Mouse (Mus musculus): ENCODE measurements at regions not wholly inside any gene's neighbourhood (a gene's known extent, or its start where the extent isn't known, plus 50 kb on each side); places are given as distances from the start of the nearest gene placed in this dataset.

GRCm38 (mm10) chr1:107946204-107946939 lies 356.6 kb downstream of the Serpinb8 start:
- Histone ChIP-seq H3K4me3 (ENCODE audit: low read depth, low read length) (no peak overlapping the region), H3K9me3 (replicated peaks; ENCODE audit: control insufficient read depth, low read length, poor library complexity, severe bottlenecking) (no peaks in the 10 kb centered on the region), H3K27ac (ENCODE audit: low read length) (no peak overlapping the region), H3K36me3 (ENCODE audit: control insufficient read depth, insufficient read depth, low read length) (no peaks in the 10 kb centered on the region), H3K27me3 (ENCODE audit: control insufficient read depth, insufficient read depth, low read depth, low read length) (no peaks in the 10 kb centered on the region), H3K4me1 (ENCODE audit: control insufficient read depth, insufficient read depth, low read length) (no peaks in the 10 kb centered on the region), H3K4me2 (ENCODE audit: low read length) (no peak overlapping the region), H3K9ac (ENCODE audit: low read depth, low read length) (no peak overlapping the region)
- WGBS = 63% methylated on average over 1 of the region's 1 CpGs
- ATAC-seq = no peak

DNA sequence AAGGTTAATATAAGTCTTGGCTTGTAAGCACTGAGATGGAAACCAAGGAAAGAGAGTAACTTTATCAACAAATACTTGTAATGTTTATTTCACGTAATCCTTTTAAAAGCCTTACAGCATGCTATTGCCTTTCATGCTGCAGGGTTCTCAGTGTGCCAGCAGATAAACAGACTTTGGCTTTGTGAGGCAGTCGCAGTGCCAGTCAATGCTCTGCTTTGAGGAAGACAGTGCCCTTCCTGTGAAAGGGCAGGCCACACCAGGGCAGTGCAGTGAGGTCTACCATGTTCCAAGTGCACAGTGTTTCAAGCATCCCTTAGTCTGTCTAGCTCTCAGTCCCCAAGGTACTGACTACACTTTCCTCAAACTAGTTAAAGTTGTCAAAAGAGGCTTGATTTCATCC lies 360.6 kb downstream of the Serpinb8 start:
- Histone ChIP-seq H3K27ac (ENCODE audit: low read length) (no peak overlapping the region), H3K9me3 (replicated peaks; ENCODE audit: control insufficient read depth, low read length, poor library complexity, severe bottlenecking) (no peaks in the 10 kb centered on the region), H3K27me3 (ENCODE audit: control insufficient read depth, insufficient read depth, low read depth, low read length) (no peaks in the 10 kb centered on the region), H3K36me3 (ENCODE audit: control insufficient read depth, insufficient read depth, low read length) (no peaks in the 10 kb centered on the region), H3K9ac (ENCODE audit: low read depth, low read length) (no peak overlapping the region), H3K4me1 (ENCODE audit: control insufficient read depth, insufficient read depth, low read length) (no peaks in the 10 kb centered on the region), H3K4me2 (ENCODE audit: low read length) (no peak overlapping the region), H3K4me3 (ENCODE audit: low read depth, low read length) (no peak overlapping the region)
- WGBS = 53% methylated on average over 2 of the region's 2 CpGs
- no peak for ATAC-seq

DNA sequence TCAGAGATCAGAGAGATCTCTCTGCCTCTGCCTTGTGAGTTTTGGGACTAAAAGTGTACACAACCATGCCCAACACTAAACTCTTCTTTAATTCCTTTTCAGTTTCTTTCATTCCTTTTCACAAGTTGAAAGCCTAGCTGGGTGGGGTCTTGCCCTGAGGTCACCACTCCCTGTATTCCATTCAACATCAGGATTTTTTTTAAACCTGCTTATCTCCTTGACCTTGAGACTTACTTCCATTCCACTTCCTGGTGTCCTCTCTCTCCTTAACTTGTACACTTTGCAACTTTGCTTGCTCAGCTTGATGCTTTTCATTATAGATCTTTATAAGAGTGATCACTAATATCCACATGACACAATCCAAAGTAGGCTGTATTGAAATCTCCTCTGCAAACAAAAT lies 371.2 kb downstream of the Serpinb8 start:
- Histone ChIP-seq H3K9ac (ENCODE audit: low read depth, low read length) (no peak overlapping the region), H3K27me3 (ENCODE audit: control insufficient read depth, insufficient read depth, low read depth, low read length) (no peaks in the 10 kb centered on the region), H3K4me2 (ENCODE audit: low read length) (no peak overlapping the region), H3K4me3 (ENCODE audit: low read depth, low read length) (no peak overlapping the region), H3K9me3 (replicated peaks; ENCODE audit: control insufficient read depth, low read length, poor library complexity, severe bottlenecking) (no peaks in the 10 kb centered on the region), H3K27ac (ENCODE audit: low read length) (no peak overlapping the region), H3K4me1 (ENCODE audit: control insufficient read depth, insufficient read depth, low read length) (no peaks in the 10 kb centered on the region), H3K36me3 (ENCODE audit: control insufficient read depth, insufficient read depth, low read length) (no peaks in the 10 kb centered on the region)
- ATAC-seq = no peak

DNA sequence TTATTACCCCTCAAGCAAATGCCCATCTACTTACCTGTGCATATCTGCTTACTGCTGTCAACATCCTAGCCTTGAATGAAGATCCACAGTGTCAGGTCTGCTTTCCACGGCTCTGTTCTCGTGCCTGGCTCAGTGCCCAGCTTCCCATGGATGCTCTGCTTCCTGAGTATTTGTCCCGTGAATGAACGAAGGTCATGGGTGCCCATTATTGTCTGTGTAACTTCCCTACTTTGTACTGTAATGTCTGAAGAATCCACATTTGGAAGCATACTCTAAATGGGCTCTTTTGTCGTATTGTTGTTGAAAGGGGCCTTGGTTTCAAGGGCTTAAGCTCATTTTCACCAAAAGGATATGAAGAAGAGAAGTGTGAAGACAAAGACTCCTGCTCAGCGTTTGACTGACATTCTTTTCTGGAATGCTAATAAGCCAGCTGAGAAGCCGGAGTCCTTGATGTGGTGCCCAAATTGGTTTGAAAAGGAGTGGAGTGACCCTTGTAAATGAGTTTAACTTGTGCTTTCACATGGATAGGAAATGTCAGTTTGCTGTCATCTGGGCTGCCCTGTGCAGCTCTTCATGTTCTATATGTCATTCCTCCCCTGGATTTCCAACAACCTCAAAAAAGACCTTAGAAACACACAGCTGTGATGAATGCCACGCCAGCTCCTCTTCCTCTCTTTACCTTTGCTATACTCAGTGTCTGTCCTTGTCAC lies 386.0 kb downstream of the Serpinb8 start:
- no peaks in the 10 kb centered on the region for H3K27me3 ChIP-seq (ENCODE audit: control insufficient read depth, insufficient read depth, low read depth, low read length)
- H3K4me3 ChIP-seq (ENCODE audit: low read depth, low read length) = no peak overlapping the region
- H3K4me2 ChIP-seq (ENCODE audit: low read length) = no peak overlapping the region
- peak; percentile 29; the same call in 1 of the 2 replicates for ATAC-seq
- H3K27ac ChIP-seq (ENCODE audit: low read length) = no peak overlapping the region
- H3K4me1 ChIP-seq (ENCODE audit: control insufficient read depth, insufficient read depth, low read length) = no peaks in the 10 kb centered on the region
- whole genome bisulfite sequencing = 10% methylated on average over 8 of the region's 8 CpGs
- no peak overlapping the region for H3K9ac ChIP-seq (ENCODE audit: low read depth, low read length)
- no peaks in the 10 kb centered on the region for H3K9me3 ChIP-seq (replicated peaks; ENCODE audit: control insufficient read depth, low read length, poor library complexity, severe bottlenecking)
- no peaks in the 10 kb centered on the region for H3K36me3 ChIP-seq (ENCODE audit: control insufficient read depth, insufficient read depth, low read length)

DNA sequence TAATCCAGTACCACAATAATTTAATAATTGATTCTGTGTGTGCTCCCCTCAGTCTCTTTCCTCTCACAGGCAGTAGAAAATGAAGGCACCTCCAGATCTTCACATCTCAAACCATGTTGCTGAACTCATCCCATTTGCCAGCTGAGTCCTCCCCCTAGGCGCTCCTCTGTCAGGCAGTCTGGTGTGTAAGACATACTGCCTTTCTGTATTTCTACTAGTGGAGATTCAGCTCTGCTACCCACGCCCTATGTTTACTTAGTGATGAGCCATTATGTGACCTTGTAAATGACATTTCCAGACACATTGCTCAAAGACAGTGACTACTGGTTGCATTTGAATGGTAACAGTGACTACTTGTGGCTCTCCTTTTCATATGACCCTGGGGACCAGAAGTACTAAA lies 387.9 kb downstream of the Serpinb8 start:
- 37% methylated on average over 2 of the region's 2 CpGs for WGBS

DNA sequence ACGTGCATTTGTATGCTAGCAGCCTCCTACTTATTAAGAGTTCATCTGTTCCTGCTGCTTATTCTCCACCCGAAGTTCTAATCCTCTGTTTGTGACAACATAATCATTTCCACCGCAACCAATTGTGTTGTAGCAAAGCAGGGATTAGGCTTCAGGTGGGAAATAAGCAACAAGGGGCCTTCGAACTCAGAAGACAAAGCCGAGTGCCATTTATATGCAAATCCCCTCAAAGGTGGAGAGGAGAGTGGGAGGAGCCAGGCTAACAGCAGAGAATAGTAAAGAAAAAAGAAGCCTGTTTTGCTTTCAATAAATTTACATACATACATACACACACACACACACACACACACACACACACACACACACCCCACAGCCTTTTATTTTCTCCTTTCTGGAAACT lies 388.6 kb downstream of the Serpinb8 start:
- Histone ChIP-seq H3K4me1 (ENCODE audit: control insufficient read depth, insufficient read depth, low read length) (no peaks in the 10 kb centered on the region), H3K27me3 (ENCODE audit: control insufficient read depth, insufficient read depth, low read depth, low read length) (no peaks in the 10 kb centered on the region), H3K36me3 (ENCODE audit: control insufficient read depth, insufficient read depth, low read length) (no peaks in the 10 kb centered on the region), H3K27ac (ENCODE audit: low read length) (no peak overlapping the region), H3K9ac (ENCODE audit: low read depth, low read length) (no peak overlapping the region), H3K9me3 (replicated peaks; ENCODE audit: control insufficient read depth, low read length, poor library complexity, severe bottlenecking) (no peaks in the 10 kb centered on the region), H3K4me2 (ENCODE audit: low read length) (no peak overlapping the region), H3K4me3 (ENCODE audit: low read depth, low read length) (no peak overlapping the region)
- peak; percentile 61; the same call in 1 of the 2 replicates for ATAC-seq
- WGBS = 8% methylated on average over 5 of the region's 5 CpGs

More for the DNA sequence above, 387.9 kb downstream of the Serpinb8 start:
- no peak for ATAC-seq
- Histone ChIP-seq H3K9me3 (replicated peaks; ENCODE audit: control insufficient read depth, low read length, poor library complexity, severe bottlenecking) (no peaks in the 10 kb centered on the region), H3K9ac (ENCODE audit: low read depth, low read length) (no peak overlapping the region), H3K36me3 (ENCODE audit: control insufficient read depth, insufficient read depth, low read length) (no peaks in the 10 kb centered on the region), H3K27ac (ENCODE audit: low read length) (no peak overlapping the region), H3K27me3 (ENCODE audit: control insufficient read depth, insufficient read depth, low read depth, low read length) (no peaks in the 10 kb centered on the region), H3K4me3 (ENCODE audit: low read depth, low read length) (no peak overlapping the region), H3K4me1 (ENCODE audit: control insufficient read depth, insufficient read depth, low read length) (no peaks in the 10 kb centered on the region), H3K4me2 (ENCODE audit: low read length) (no peak overlapping the region)

DNA sequence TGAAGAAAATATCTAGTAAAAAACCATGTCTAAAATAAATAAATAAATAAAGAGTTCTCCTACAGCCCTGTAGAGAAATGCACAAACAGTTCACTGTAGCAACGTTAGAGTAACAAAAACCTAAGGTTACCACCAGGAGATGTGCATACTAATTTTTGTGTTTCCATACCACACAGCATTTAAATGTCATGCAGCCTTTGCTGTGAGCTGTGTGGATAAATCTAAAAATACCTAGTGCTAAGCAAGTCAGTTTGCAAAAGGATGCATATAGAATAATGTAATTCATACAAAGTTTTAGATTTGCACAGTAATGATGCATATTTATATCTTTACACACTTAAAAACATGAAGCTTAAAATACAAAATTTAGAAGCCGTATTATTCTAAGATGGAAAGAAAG lies 395.8 kb downstream of the Serpinb8 start:
- H3K4me1 ChIP-seq (ENCODE audit: control insufficient read depth, insufficient read depth, low read length) = no peaks in the 10 kb centered on the region
- H3K4me2 ChIP-seq (ENCODE audit: low read length) = no peak overlapping the region
- no peaks in the 10 kb centered on the region for H3K27me3 ChIP-seq (ENCODE audit: control insufficient read depth, insufficient read depth, low read depth, low read length)
- WGBS = 79% methylated on average over 2 of the region's 2 CpGs
- no peak for ATAC-seq
- H3K27ac ChIP-seq (ENCODE audit: low read length) = no peak overlapping the region
- H3K4me3 ChIP-seq (ENCODE audit: low read depth, low read length) = no peak overlapping the region
- no peaks in the 10 kb centered on the region for H3K36me3 ChIP-seq (ENCODE audit: control insufficient read depth, insufficient read depth, low read length)
- H3K9ac ChIP-seq (ENCODE audit: low read depth, low read length) = no peak overlapping the region
- no peaks in the 10 kb centered on the region for H3K9me3 ChIP-seq (replicated peaks; ENCODE audit: control insufficient read depth, low read length, poor library complexity, severe bottlenecking)

GRCm38 (mm10) chr1:107988076-107988475 lies 398.3 kb downstream of the Serpinb8 start:
- Histone ChIP-seq H3K9me3 (replicated peaks; ENCODE audit: control insufficient read depth, low read length, poor library complexity, severe bottlenecking) (no peaks in the 10 kb centered on the region), H3K4me1 (ENCODE audit: control insufficient read depth, insufficient read depth, low read length) (no peaks in the 10 kb centered on the region), H3K27ac (ENCODE audit: low read length) (no peak overlapping the region), H3K36me3 (ENCODE audit: control insufficient read depth, insufficient read depth, low read length) (no peaks in the 10 kb centered on the region), H3K9ac (ENCODE audit: low read depth, low read length) (no peak overlapping the region), H3K27me3 (ENCODE audit: control insufficient read depth, insufficient read depth, low read depth, low read length) (no peaks in the 10 kb centered on the region), H3K4me2 (ENCODE audit: low read length) (no peak overlapping the region), H3K4me3 (ENCODE audit: low read depth, low read length) (no peak overlapping the region)
- no peak for ATAC-seq
- 62% methylated on average over 4 of the region's 4 CpGs for WGBS

- Histone ChIP-seq H3K27me3 (ENCODE audit: control insufficient read depth, insufficient read depth, low read depth, low read length) (no peaks in the 10 kb centered on the region), H3K27ac (ENCODE audit: low read length) (no peak overlapping the region), H3K36me3 (ENCODE audit: control insufficient read depth, insufficient read depth, low read length) (no peaks in the 10 kb centered on the region), H3K4me2 (ENCODE audit: low read length) (no peak overlapping the region), H3K4me1 (ENCODE audit: control insufficient read depth, insufficient read depth, low read length) (no peaks in the 10 kb centered on the region), H3K9me3 (replicated peaks; ENCODE audit: control insufficient read depth, low read length, poor library complexity, severe bottlenecking) (no peaks in the 10 kb centered on the region), H3K4me3 (ENCODE audit: low read depth, low read length) (no peak overlapping the region), H3K9ac (ENCODE audit: low read depth, low read length) (no peak overlapping the region)
- 75% methylated on average over 4 of the region's 4 CpGs for WGBS
- ATAC-seq = no peak
Measured at GRCm38 (mm10) chr1:107993013-107993412, 403.2 kb downstream of the Serpinb8 start.

Data from midbrain, embryonic 16.5 days (tissue).